Mouse (Mus musculus) midbrain, postnatal 0 days (tissue): ENCODE measurements around the gene Sephs1. TPM values are rescaled to one million over a fixed set of nuclear protein-coding genes. Genes with fewer than 3 reads are reported as not detected.

Source experiments
- ATAC-seq: fragments of 200-750 bp; cut with Nextera tagmentation; 2 replicates; pipeline ENCODE4 v1.8.0; 2017; ENCODE audit warnings: moderate number of reproducible peaks, mild to moderate bottlenecking, moderate TSS enrichment, moderate library complexity; ENCODE audit not compliant: low FRiP score
- DNase-seq: peaks from one replicate; pipeline ENCODE4 v3.0.0-alpha.2; 2015; ENCODE audit warnings: low spot score
- H3K27ac ChIP-seq: fragments of 300-500 bp; sonication (generic); 2 replicates; pipeline ENCODE4 v1.5.1; 2014; ENCODE audit warnings: low read depth, mild to moderate bottlenecking, low read length, mixed read lengths
- H3K27me3 ChIP-seq: fragments of 300-500 bp; sonication (generic); 2 replicates; pipeline ENCODE4 v1.6.1; 2014; ENCODE audit warnings: low read length, control low read depth, mixed read lengths; ENCODE audit not compliant: insufficient read depth
- H3K36me3 ChIP-seq: fragments of 300-500 bp; sonication (generic); 2 replicates; pipeline ENCODE4 v1.6.1; 2014; ENCODE audit warnings: low read length, control low read depth, mixed read lengths; ENCODE audit not compliant: insufficient read depth
- H3K4me1 ChIP-seq: fragments of 300-500 bp; sonication (generic); 2 replicates; pipeline ENCODE4 v1.6.1; 2014; ENCODE audit warnings: mild to moderate bottlenecking, control low read depth, antibody characterized with exemption, low read length, mixed read lengths; ENCODE audit not compliant: insufficient read depth
- H3K4me2 ChIP-seq: fragments of 300-500 bp; sonication (generic); 2 replicates; pipeline ENCODE4 v1.6.1; 2014; ENCODE audit warnings: low read depth, mild to moderate bottlenecking, low read length, mixed read lengths; ENCODE audit not compliant: poor library complexity, severe bottlenecking
- H3K4me3 ChIP-seq: fragments of 300-500 bp; sonication (generic); 2 replicates; pipeline ENCODE4 v1.5.1; 2014; ENCODE audit warnings: low read depth, mild to moderate bottlenecking, low read length, moderate library complexity
- H3K9ac ChIP-seq: fragments of 300-500 bp; sonication (generic); replicated peaks from 2 replicates; pipeline ENCODE4 v1.6.1; 2014; ENCODE audit warnings: mild to moderate bottlenecking, low read length, moderate library complexity, mixed read lengths; ENCODE audit not compliant: poor library complexity, severe bottlenecking
- H3K9me3 ChIP-seq: fragments of 300-500 bp; sonication (generic); 2 replicates; pipeline ENCODE4 v1.6.1; 2016; ENCODE audit warnings: low read length, control low read depth
- CTCF ChIP-seq: IDR thresholded peaks from 2 replicates; pipeline ENCODE4 v1.5.1; 2016; ENCODE audit warnings: antibody characterized with exemption, mild to moderate bottlenecking
- WGBS: fragments of 180-500 bp; shearing (Covaris S2); extraction: QIAGEN DNeasy Blood & Tissue Kit; methylation state at CpG from one replicate; pipeline ENCODE4 v1.1.7; 2014; 5-methylcytosine and 5-hydroxymethylcytosine counted together
- polyA plus RNA-seq: library from polyadenylated mRNA; unstranded; fragments of >200 nt; fragmentation: Nextera tagmentation; extraction: Ambion mirVana; gene quantifications from 2 replicates; pipeline ENCODE4 v1.2.1, GENCODE M21; 2015
- total RNA-seq: library from RNA; depleted of rRNA; stranded (reverse); fragments of >200 nt; gene quantifications from 2 replicates; pipeline ENCODE4 v1.2.3, GENCODE M21; 2014

Gene Sephs1
- total and polyA plus RNA-seq, 2 experiments from 2014 or later = 37.0 to 69.7 TPM

- TF ChIP-seq CTCF = no peak
- 68% methylated on average over 6 of the region's 6 CpGs for WGBS
- no peak overlapping the region for H3K27ac ChIP-seq
- DNase-seq (no peak), ATAC-seq (no peak)
- H3K27me3 ChIP-seq = no peaks in the 10 kb centered on the region
- H3K9ac ChIP-seq = no peak overlapping the region
- peaks cover 26% of the 10 kb centered on the region for H3K36me3 ChIP-seq
- H3K4me1 ChIP-seq = no peaks in the 10 kb centered on the region
- no peak overlapping the region for H3K4me3 ChIP-seq
- no peak overlapping the region for H3K4me2 ChIP-seq
- H3K9me3 ChIP-seq = no peaks in the 10 kb centered on the region
Measured at GRCm38 (mm10) chr2:4909909-4910308, 28.5 kb downstream of the Sephs1 start.

- no peak for TF ChIP-seq CTCF
Measured at GRCm38 (mm10) chr2:4910521-4910920, 29.2 kb downstream of the Sephs1 start.

DNA sequence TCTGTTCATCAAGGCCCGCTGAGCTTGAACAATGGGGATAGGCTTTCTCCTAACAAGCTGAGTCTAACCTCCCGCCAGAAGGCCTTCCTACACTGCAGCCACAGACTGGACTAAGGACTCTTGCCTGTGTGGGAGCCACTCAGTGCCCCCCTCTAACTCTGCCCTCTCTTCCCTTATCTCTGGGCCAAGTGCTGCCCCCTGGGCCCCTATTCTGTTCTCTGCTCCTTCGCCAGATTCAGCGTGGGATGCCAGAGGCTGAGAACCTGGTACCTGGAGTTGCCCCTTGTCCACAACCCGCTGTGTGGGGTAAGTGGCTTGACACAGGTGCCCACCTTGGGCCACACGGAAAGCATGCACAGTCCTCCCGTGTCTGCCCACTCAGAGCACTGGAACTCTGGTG is 32.6 kb downstream of the Sephs1 start:
- 66% methylated on average over 7 of the region's 7 CpGs for WGBS
- Histone ChIP-seq H3K9me3 (no peaks in the 10 kb centered on the region), H3K27ac (no peak overlapping the region), H3K36me3 (no peaks in the 10 kb centered on the region; the same call in 1 of the 2 replicates), H3K27me3 (no peaks in the 10 kb centered on the region), H3K4me2 (no peak overlapping the region), H3K9ac (no peak overlapping the region), H3K4me3 (no peak overlapping the region), H3K4me1 (0 out of 2 replicates have a peak, but pooled peaks cover 2% of the 10 kb centered on the region)
- TF ChIP-seq CTCF = no peak
- ATAC-seq (no peak), DNase-seq (no peak)

More at GRCm38 (mm10) chr2:4910521-4910920, 29.2 kb downstream of the Sephs1 start:
- Histone ChIP-seq H3K4me2 (no peak overlapping the region), H3K27ac (no peak overlapping the region), H3K4me1 (no peaks in the 10 kb centered on the region), H3K9ac (no peak overlapping the region), H3K36me3 (peaks cover 22% of the 10 kb centered on the region), H3K9me3 (no peaks in the 10 kb centered on the region), H3K4me3 (no peak overlapping the region), H3K27me3 (no peaks in the 10 kb centered on the region)
- DNase-seq (no peak), ATAC-seq (no peak)
- WGBS = 91% methylated on average over 4 of the region's 4 CpGs

- Histone ChIP-seq H3K9me3 (no peaks in the 10 kb centered on the region), H3K36me3 (no peaks in the 10 kb centered on the region), H3K9ac (no peak overlapping the region), H3K27me3 (no peaks in the 10 kb centered on the region), H3K27ac (no peak overlapping the region), H3K4me1 (0 out of 2 replicates have a peak, but pooled peaks cover 2% of the 10 kb centered on the region), H3K4me3 (no peak overlapping the region), H3K4me2 (no peak overlapping the region)
- 78% methylated on average over 6 of the region's 6 CpGs for WGBS
- TF ChIP-seq CTCF = no peak
- ATAC-seq (no peak), DNase-seq (no peak)
Measured at GRCm38 (mm10) chr2:4916037-4916436, 34.7 kb downstream of the Sephs1 start.

- 20% methylated on average over 8 of the region's 8 CpGs for WGBS
- Histone ChIP-seq H3K27me3 (no peaks in the 10 kb centered on the region), H3K9ac (no peak overlapping the region), H3K4me3 (no peak overlapping the region), H3K27ac (no peak overlapping the region), H3K9me3 (no peaks in the 10 kb centered on the region), H3K4me2 (no peak overlapping the region), H3K36me3 (no peaks in the 10 kb centered on the region), H3K4me1 (0 out of 2 replicates have a peak, but pooled peaks cover 2% of the 10 kb centered on the region)
- DNase-seq = peak; percentile 62
- no peak for ATAC-seq
- peak; percentile 89 for TF ChIP-seq CTCF
Measured at GRCm38 (mm10) chr2:4917326-4918021, 36.1 kb downstream of the Sephs1 start.
